Mouse (Mus musculus) hindbrain, embryonic 16.5 days (tissue): ENCODE measurements around the gene Cacna2d3. TPM values are rescaled to one million over a fixed set of nuclear protein-coding genes. Genes with fewer than 3 reads are reported as not detected.

Source experiments
- ATAC-seq: fragments of 200-750 bp; cut with Nextera tagmentation; 2 replicates; pipeline ENCODE4 v1.8.0; 2017; ENCODE audit warnings: moderate TSS enrichment, moderate library complexity
- H3K27ac ChIP-seq: fragments of 300-500 bp; sonication (generic); 2 replicates; pipeline ENCODE4 v1.5.1; 2014; ENCODE audit warnings: low read depth, mild to moderate bottlenecking, control low read depth, low read length, moderate library complexity
- H3K27me3 ChIP-seq: fragments of 300-500 bp; sonication (generic); replicated peaks from 2 replicates; pipeline ENCODE4 v1.6.1; 2014; ENCODE audit warnings: low read length; ENCODE audit not compliant: control insufficient read depth, insufficient read depth
- H3K36me3 ChIP-seq: fragments of 300-500 bp; sonication (generic); 2 replicates; pipeline ENCODE4 v1.6.1; 2014; ENCODE audit warnings: mild to moderate bottlenecking, low read length, moderate library complexity, mixed read lengths; ENCODE audit not compliant: control insufficient read depth, insufficient read depth
- H3K4me1 ChIP-seq: fragments of 300-500 bp; sonication (generic); 2 replicates; pipeline ENCODE4 v1.6.1; 2014; ENCODE audit warnings: low read depth, low read length; ENCODE audit not compliant: control insufficient read depth, insufficient read depth
- H3K4me2 ChIP-seq: fragments of 300-500 bp; sonication (generic); 2 replicates; pipeline ENCODE4 v1.6.1; 2014; ENCODE audit warnings: mild to moderate bottlenecking, low read length, control low read depth, moderate library complexity
- H3K4me3 ChIP-seq: fragments of 300-500 bp; sonication (generic); 2 replicates; pipeline ENCODE4 v1.5.1; 2014; ENCODE audit warnings: mild to moderate bottlenecking, low read length, control low read depth, moderate library complexity
- H3K9ac ChIP-seq: fragments of 300-500 bp; sonication (generic); 2 replicates; pipeline ENCODE4 v1.6.1; 2014; ENCODE audit warnings: low read depth, mild to moderate bottlenecking, control low read depth, low read length, moderate library complexity
- H3K9me3 ChIP-seq: fragments of 300-500 bp; sonication (generic); 2 replicates; pipeline ENCODE4 v1.6.1; 2014; ENCODE audit warnings: mild to moderate bottlenecking, low read length, moderate library complexity; ENCODE audit not compliant: control insufficient read depth
- WGBS: fragments of 180-500 bp; shearing (Covaris S2); extraction: QIAGEN DNeasy Blood & Tissue Kit; methylation state at CpG from one replicate; pipeline ENCODE4 v1.1.7; 2014; 5-methylcytosine and 5-hydroxymethylcytosine counted together
- polyA plus RNA-seq: library from polyadenylated mRNA; unstranded; fragments of >200 nt; fragmentation: Nextera tagmentation; extraction: Ambion mirVana; gene quantifications from 2 replicates; pipeline ENCODE4 v1.2.1, GENCODE M21; 2015

Gene Cacna2d3
- polyA plus RNA-seq, 1 experiment from 2014 or later: 32.8 TPM

DNA sequence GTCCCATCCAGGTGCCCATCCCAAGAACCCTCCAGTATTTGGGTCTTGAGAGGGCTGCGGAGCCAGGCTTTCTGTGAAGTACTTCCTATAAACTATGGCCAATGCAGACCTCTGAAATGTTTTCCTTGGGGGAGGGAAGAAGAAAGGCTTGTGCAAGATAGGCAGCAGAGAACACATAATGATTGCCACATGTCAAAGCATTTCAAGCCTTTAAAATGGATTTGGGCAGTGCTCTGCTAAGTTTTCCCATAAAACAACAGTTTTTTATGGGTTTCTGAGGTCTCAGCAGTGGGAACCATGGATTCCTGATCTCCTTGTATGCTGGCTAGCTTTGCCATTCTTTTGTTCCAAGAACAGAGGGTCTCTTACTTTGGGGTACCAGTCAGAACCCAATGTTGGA lies 834.3 kb downstream of the Cacna2d3 start:
- no peak overlapping the region for H3K9ac ChIP-seq
- WGBS: 97% methylated on average over 1 of the region's 1 CpGs
- no peak overlapping the region for H3K27ac ChIP-seq
- H3K4me1 ChIP-seq: no peaks in the 10 kb centered on the region
- ATAC-seq: no peak
- H3K27me3 ChIP-seq: no peaks in the 10 kb centered on the region
- no peak overlapping the region for H3K4me3 ChIP-seq
- H3K4me2 ChIP-seq: no peak overlapping the region
- no peaks in the 10 kb centered on the region for H3K36me3 ChIP-seq
- H3K9me3 ChIP-seq: no peaks in the 10 kb centered on the region

DNA sequence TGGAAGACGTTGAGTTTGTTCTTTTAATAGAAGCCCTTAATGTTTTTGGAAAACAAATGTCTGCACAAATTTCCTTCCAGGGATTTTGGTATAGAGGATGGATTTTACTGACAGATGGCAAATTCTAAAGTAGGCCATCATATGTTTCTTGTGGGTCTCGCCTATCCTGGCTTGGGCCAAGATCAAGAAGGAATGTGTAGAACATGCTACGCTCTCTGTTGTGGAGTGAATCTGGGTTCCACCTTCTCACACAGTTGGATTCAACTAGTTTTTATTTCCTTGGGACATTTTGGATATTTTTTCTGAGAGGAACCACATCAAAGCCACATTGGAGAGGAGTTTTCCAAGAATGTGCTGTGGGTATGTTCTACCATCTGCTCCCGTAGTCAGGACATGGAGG lies 835.0 kb downstream of the Cacna2d3 start:
- no peak for ATAC-seq
- Histone ChIP-seq H3K9ac (no peak overlapping the region), H3K36me3 (no peaks in the 10 kb centered on the region), H3K27ac (no peak overlapping the region), H3K9me3 (no peaks in the 10 kb centered on the region), H3K4me1 (no peaks in the 10 kb centered on the region), H3K4me3 (no peak overlapping the region), H3K27me3 (no peaks in the 10 kb centered on the region), H3K4me2 (no peak overlapping the region)
- 92% methylated on average over 4 of the region's 4 CpGs for WGBS

DNA sequence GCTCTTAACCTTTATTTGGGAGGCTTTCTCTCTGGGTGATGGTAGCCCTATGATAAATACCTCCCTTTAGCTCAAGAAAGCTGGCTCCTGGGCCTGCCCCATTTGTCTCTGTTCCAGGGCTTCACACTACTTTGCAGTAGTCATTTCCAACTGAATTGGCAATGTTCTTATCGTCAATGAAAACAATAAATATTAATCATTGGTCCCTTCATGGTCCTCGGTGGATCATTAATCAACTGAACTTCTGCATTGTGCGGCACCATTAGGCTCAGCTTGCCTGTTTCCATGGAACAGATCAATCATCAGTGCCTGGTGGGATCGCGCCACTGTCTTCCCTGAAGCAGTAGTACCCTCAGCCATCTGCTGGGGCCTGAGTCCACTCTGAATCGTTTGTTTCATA lies 850.7 kb downstream of the Cacna2d3 start:
- peak; percentile 76; the same call in 1 of the 2 replicates for ATAC-seq
- no peaks in the 10 kb centered on the region for H3K4me1 ChIP-seq
- no peak overlapping the region for H3K9ac ChIP-seq
- no peak overlapping the region for H3K4me3 ChIP-seq
- H3K36me3 ChIP-seq: no peaks in the 10 kb centered on the region
- no peaks in the 10 kb centered on the region for H3K9me3 ChIP-seq
- H3K4me2 ChIP-seq: no peak overlapping the region
- no peaks in the 10 kb centered on the region for H3K27me3 ChIP-seq
- WGBS: 50% methylated on average over 6 of the region's 6 CpGs
- no peak overlapping the region for H3K27ac ChIP-seq

DNA sequence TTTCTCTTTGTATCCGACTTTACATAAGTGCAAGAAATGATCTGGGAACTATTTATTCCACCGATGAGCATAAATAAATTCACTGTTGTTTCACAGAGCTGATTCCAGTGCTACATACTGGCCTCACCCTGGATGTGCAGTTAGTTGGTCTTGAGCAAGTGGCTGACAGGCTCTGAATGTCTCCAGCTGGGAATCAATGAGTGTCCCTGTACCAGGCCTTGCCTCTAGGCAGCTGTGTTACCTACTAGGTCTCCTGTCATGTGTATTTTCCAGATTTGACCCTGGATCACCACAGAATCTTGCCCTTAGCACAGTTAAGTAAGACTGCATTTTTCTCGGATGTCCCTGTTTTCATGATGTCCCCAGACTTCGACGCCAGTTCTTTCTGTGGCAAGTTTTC lies 851.3 kb downstream of the Cacna2d3 start:
- Histone ChIP-seq H3K36me3 (no peaks in the 10 kb centered on the region), H3K27me3 (no peaks in the 10 kb centered on the region), H3K27ac (no peak overlapping the region), H3K9ac (no peak overlapping the region), H3K4me3 (no peak overlapping the region), H3K4me2 (no peak overlapping the region), H3K4me1 (no peaks in the 10 kb centered on the region), H3K9me3 (no peaks in the 10 kb centered on the region)
- ATAC-seq: no peak
- 74% methylated on average over 5 of the region's 5 CpGs for WGBS

DNA sequence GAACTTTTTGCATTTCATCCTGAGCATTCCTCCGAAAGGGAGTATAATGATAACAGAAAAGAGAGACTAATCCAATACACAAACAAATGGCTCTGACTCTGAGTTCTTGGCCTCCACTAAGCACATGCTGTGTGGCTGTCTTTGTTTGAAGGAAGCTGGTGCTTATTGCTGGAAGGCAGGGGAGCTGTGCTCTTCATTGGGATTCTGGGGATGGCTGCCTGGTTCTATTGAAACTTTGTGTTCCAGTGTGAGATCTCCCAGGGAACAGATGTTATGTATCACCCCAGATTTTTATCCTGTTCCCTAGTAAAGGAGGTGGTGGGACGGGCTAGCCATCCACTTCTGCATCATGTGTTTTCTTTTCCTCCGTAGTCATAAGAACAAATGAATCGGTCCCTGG lies 856.7 kb downstream of the Cacna2d3 start:
- Histone ChIP-seq H3K9ac (no peak overlapping the region), H3K27me3 (no peaks in the 10 kb centered on the region), H3K4me3 (no peak overlapping the region), H3K4me1 (no peaks in the 10 kb centered on the region), H3K27ac (no peak overlapping the region), H3K4me2 (no peak overlapping the region), H3K36me3 (no peaks in the 10 kb centered on the region), H3K9me3 (no peaks in the 10 kb centered on the region)
- ATAC-seq: peak; percentile 85
- 25% methylated on average over 4 of the region's 4 CpGs for WGBS

DNA sequence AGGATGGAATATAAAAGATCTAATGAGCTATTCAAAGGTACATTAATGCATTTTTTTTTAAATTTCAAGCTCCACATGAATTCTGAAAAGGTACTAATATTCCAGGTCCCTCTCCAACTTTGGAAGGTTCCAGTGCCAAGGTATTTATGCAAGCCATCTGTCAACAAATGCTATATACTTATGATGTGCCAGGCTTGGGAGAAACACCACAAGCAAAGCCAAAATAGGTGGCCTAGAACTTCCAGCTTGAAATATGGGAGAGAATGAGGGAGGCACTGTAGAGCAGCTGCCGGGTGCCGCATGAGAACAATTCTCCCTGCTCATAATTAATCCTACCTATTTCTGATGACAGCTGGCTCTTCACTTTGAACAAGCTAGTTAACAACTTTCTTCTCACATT lies 860.5 kb downstream of the Cacna2d3 start:
- ATAC-seq: no peak
- Histone ChIP-seq H3K9me3 (no peaks in the 10 kb centered on the region), H3K9ac (no peak overlapping the region), H3K4me2 (no peak overlapping the region), H3K36me3 (no peaks in the 10 kb centered on the region), H3K27me3 (no peaks in the 10 kb centered on the region), H3K4me3 (no peak overlapping the region), H3K4me1 (no peaks in the 10 kb centered on the region), H3K27ac (no peak overlapping the region)
- whole genome bisulfite sequencing: 68% methylated on average over 2 of the region's 2 CpGs

Other genes starting within 250 kb of the Cacna2d3 start
- 371 and 398 TPM in 2 replicates for gene Selenok, start 246.4 kb upstream of the Cacna2d3 start, polyA plus RNA-seq